ENCODE assay signal across 23 mouse cellular contexts in genomic region chr4:95788867-95789266, GRCm38 (mm10).
DNase-seq lines count a peak whose midpoint lies in the region; ATAC-seq and TF ChIP-seq lines count a peak whose summit lies in the region.
"Had no signal": no experiment of that assay in that cellular context is flagged by ENCODE, and none has a peak within 500 bp of the region (broad histone marks: within the 10 kb centered on the region; RNA-seq: fewer than 3 reads in every experiment).

No protein-coding gene starts in this region.

- H3K9ac ChIP-seq in intestine, embryonic 14.5 days (ENCODE audit: low read length), result no peak overlapping the region
- H3K9ac ChIP-seq in intestine, postnatal 0 days (ENCODE audit: low read depth, low read length), result no peak overlapping the region
- no peak overlapping the region for H3K9ac ChIP-seq in limb, embryonic 14.5 days (ENCODE audit: low read depth, low read length, severe bottlenecking)
- no peak overlapping the region for H3K9ac ChIP-seq in embryonic facial prominence, embryonic 13.5 days
- no peak overlapping the region for H3K9ac ChIP-seq in stomach, embryonic 16.5 days (ENCODE audit: low read length)
- H3K9ac ChIP-seq: heart, embryonic 13.5 days; hindbrain, embryonic 15.5 days; limb, embryonic 12.5 days; liver, embryonic 13.5 days; lung, embryonic 15.5 days had no signal

- H3K4me1 ChIP-seq in intestine, embryonic 14.5 days (replicated peaks; ENCODE audit: control insufficient read depth, insufficient read depth, low read length), result peaks cover 26% of the 10 kb centered on the region
- H3K4me1 ChIP-seq in intestine, postnatal 0 days (replicated peaks; ENCODE audit: control insufficient read depth, insufficient read depth, low read length), result no peaks in the 10 kb centered on the region
- H3K4me1 ChIP-seq in limb, embryonic 14.5 days (ENCODE audit: control insufficient read depth, insufficient read depth, low read length), result peaks cover 7% of the 10 kb centered on the region
- peaks cover 28% of the 10 kb centered on the region for H3K4me1 ChIP-seq in limb, embryonic 10.5 days
- H3K4me1 ChIP-seq in embryonic facial prominence, embryonic 13.5 days, result peaks cover 24% of the 10 kb centered on the region
- H3K4me1 ChIP-seq in stomach, embryonic 16.5 days (ENCODE audit: control insufficient read depth, insufficient read depth, low read length), result peaks cover 16% of the 10 kb centered on the region
- H3K4me1 ChIP-seq: hindbrain, embryonic 15.5 days had no signal

- DNase-seq in intestine, embryonic 14.5 days (ENCODE audit: low spot score), result no peak
- DNase-seq in limb, embryonic 14.5 days (ENCODE audit: low spot score), result peak; percentile 33
- DNase-seq in limb, embryonic 10.5 days (ENCODE audit: low spot score), result no peak
- no peak for DNase-seq in ovary, postnatal 10 days (ENCODE audit: low spot score)
- DNase-seq: adrenal gland, postnatal 36 days; B cell, adult 2 months; cerebellum, adult 11-12 months; cerebellum, postnatal 25 days; gastrocnemius, postnatal 10 days; heart, adult 18-20 months; kidney, postnatal 36 days; liver, embryonic 13.5 days; right cerebral cortex, postnatal 4 days; thymus, adult 18-20 months had no signal

- no peaks in the 10 kb centered on the region for H3K9me3 ChIP-seq in intestine, embryonic 14.5 days (ENCODE audit: control insufficient read depth, low read length)
- no peaks in the 10 kb centered on the region for H3K9me3 ChIP-seq in intestine, postnatal 0 days (ENCODE audit: control insufficient read depth)
- H3K9me3 ChIP-seq in limb, embryonic 14.5 days (ENCODE audit: control insufficient read depth, low read length), result no peaks in the 10 kb centered on the region
- no peaks in the 10 kb centered on the region for H3K9me3 ChIP-seq in limb, embryonic 10.5 days (replicated peaks)
- H3K9me3 ChIP-seq in embryonic facial prominence, embryonic 13.5 days, result no peaks in the 10 kb centered on the region
- no peaks in the 10 kb centered on the region for H3K9me3 ChIP-seq in stomach, embryonic 16.5 days (replicated peaks; ENCODE audit: control insufficient read depth, low read length)
- H3K9me3 ChIP-seq: heart, embryonic 13.5 days; hindbrain, embryonic 15.5 days; limb, embryonic 12.5 days; liver, embryonic 13.5 days; lung, embryonic 15.5 days; midbrain, embryonic 10.5 days had no signal

- no peak overlapping the region for H3K4me2 ChIP-seq in intestine, embryonic 14.5 days (ENCODE audit: low read length)
- no peak overlapping the region for H3K4me2 ChIP-seq in intestine, postnatal 0 days (replicated peaks; ENCODE audit: low read depth)
- H3K4me2 ChIP-seq in limb, embryonic 14.5 days (replicated peaks; ENCODE audit: low read depth, low read length, severe bottlenecking), result no peak overlapping the region
- H3K4me2 ChIP-seq in embryonic facial prominence, embryonic 13.5 days, result no peak overlapping the region
- no peak overlapping the region for H3K4me2 ChIP-seq in stomach, embryonic 16.5 days (ENCODE audit: low read depth, low read length)
- H3K4me2 ChIP-seq: heart, embryonic 13.5 days; hindbrain, embryonic 15.5 days; limb, embryonic 12.5 days; liver, embryonic 13.5 days; lung, embryonic 15.5 days had no signal

- H3K36me3 ChIP-seq in intestine, embryonic 14.5 days (ENCODE audit: control insufficient read depth, insufficient read depth, low read length), result no peaks in the 10 kb centered on the region
- H3K36me3 ChIP-seq in intestine, postnatal 0 days (ENCODE audit: control insufficient read depth, insufficient read depth), result no peaks in the 10 kb centered on the region
- H3K36me3 ChIP-seq in limb, embryonic 14.5 days (ENCODE audit: control insufficient read depth, insufficient read depth, low read length), result no peaks in the 10 kb centered on the region
- no peaks in the 10 kb centered on the region for H3K36me3 ChIP-seq in limb, embryonic 10.5 days
- H3K36me3 ChIP-seq in embryonic facial prominence, embryonic 13.5 days, result no peaks in the 10 kb centered on the region
- H3K36me3 ChIP-seq in stomach, embryonic 16.5 days (ENCODE audit: control insufficient read depth, insufficient read depth, low read length), result no peaks in the 10 kb centered on the region
- H3K36me3 ChIP-seq: heart, embryonic 13.5 days; hindbrain, embryonic 15.5 days; limb, embryonic 12.5 days; liver, embryonic 13.5 days; lung, embryonic 15.5 days; midbrain, embryonic 10.5 days had no signal

- TF ChIP-seq CTCF in intestine, postnatal 0 days (IDR thresholded peaks at IDR 0.05; ENCODE audit: low read depth), result no peak

- peak; percentile 40; the same call in 1 of the 2 replicates for ATAC-seq in intestine, embryonic 14.5 days (replicated peaks; ENCODE audit: low FRiP score, low TSS enrichment, low read depth)
- no peak for ATAC-seq in intestine, postnatal 0 days
- ATAC-seq in limb, embryonic 14.5 days (ENCODE audit: low FRiP score, low read depth), result no peak
- no peak for ATAC-seq in embryonic facial prominence, embryonic 13.5 days (ENCODE audit: insufficient number of reproducible peaks, insufficient read depth, low FRiP score, low TSS enrichment, low read depth)
- ATAC-seq in stomach, embryonic 16.5 days (ENCODE audit: insufficient read depth, low FRiP score), result peak; percentile 79; the same call in 1 of the 2 replicates

- TF ChIP-seq POLR2A in limb, embryonic 14.5 days (IDR thresholded peaks at IDR 0.05; ENCODE audit: borderline replicate concordance, extremely low read depth, insufficient read depth, insufficient read length), result no peak

- no peak overlapping the region for H3K4me3 ChIP-seq in intestine, embryonic 14.5 days (ENCODE audit: low read depth, low read length)
- H3K4me3 ChIP-seq in intestine, postnatal 0 days (ENCODE audit: low read depth, low read length), result no peak overlapping the region
- no peak overlapping the region for H3K4me3 ChIP-seq in limb, embryonic 14.5 days (replicated peaks; ENCODE audit: low read length)
- no peak overlapping the region for H3K4me3 ChIP-seq in limb, embryonic 10.5 days
- H3K4me3 ChIP-seq in embryonic facial prominence, embryonic 13.5 days, result no peak overlapping the region
- no peak overlapping the region for H3K4me3 ChIP-seq in stomach, embryonic 16.5 days (replicated peaks; ENCODE audit: low read length)
- H3K4me3 ChIP-seq: heart, embryonic 13.5 days; hindbrain, embryonic 15.5 days; limb, embryonic 12.5 days; liver, embryonic 13.5 days; lung, embryonic 15.5 days; midbrain, embryonic 10.5 days had no signal

- no peaks in the 10 kb centered on the region for H3K27me3 ChIP-seq in intestine, embryonic 14.5 days (replicated peaks; ENCODE audit: control insufficient read depth, insufficient read depth, low read length)
- no peaks in the 10 kb centered on the region for H3K27me3 ChIP-seq in intestine, postnatal 0 days (replicated peaks; ENCODE audit: control insufficient read depth, insufficient read depth, low read length)
- no peaks in the 10 kb centered on the region for H3K27me3 ChIP-seq in limb, embryonic 14.5 days (ENCODE audit: control insufficient read depth, insufficient read depth, low read length)
- H3K27me3 ChIP-seq in limb, embryonic 10.5 days (ENCODE audit: low read depth, poor library complexity, severe bottlenecking), result no peaks in the 10 kb centered on the region
- 0 out of 2 replicates have a peak, but pooled peaks cover 4% of the 10 kb centered on the region for H3K27me3 ChIP-seq in embryonic facial prominence, embryonic 13.5 days
- no peaks in the 10 kb centered on the region for H3K27me3 ChIP-seq in stomach, embryonic 16.5 days (ENCODE audit: control insufficient read depth, insufficient read depth, low read length)
- H3K27me3 ChIP-seq: heart, embryonic 13.5 days; hindbrain, embryonic 15.5 days; limb, embryonic 12.5 days; liver, embryonic 13.5 days; lung, embryonic 15.5 days had no signal

- WGBS in intestine, embryonic 14.5 days, result 28% methylated on average over 2 of the region's 2 CpGs
- WGBS in intestine, postnatal 0 days, result 66% methylated on average over 2 of the region's 2 CpGs
- WGBS in limb, embryonic 14.5 days, result 48% methylated on average over 2 of the region's 2 CpGs
- 27% methylated on average over 2 of the region's 2 CpGs for WGBS in limb, embryonic 10.5 days
- WGBS in embryonic facial prominence, embryonic 13.5 days, result 34% methylated on average over 2 of the region's 2 CpGs
- WGBS in stomach, embryonic 16.5 days, result 40% methylated on average over 2 of the region's 2 CpGs

- peak overlapping the region; percentile 80 for H3K27ac ChIP-seq in intestine, embryonic 14.5 days (ENCODE audit: low read depth)
- no peak overlapping the region for H3K27ac ChIP-seq in intestine, postnatal 0 days (ENCODE audit: low read depth, low read length)
- H3K27ac ChIP-seq in limb, embryonic 14.5 days (replicated peaks; ENCODE audit: low read depth, low read length), result no peak overlapping the region
- no peak overlapping the region for H3K27ac ChIP-seq in limb, embryonic 10.5 days
- peak overlapping the region; percentile 58; the same call in 1 of the 2 replicates for H3K27ac ChIP-seq in embryonic facial prominence, embryonic 13.5 days
- H3K27ac ChIP-seq in stomach, embryonic 16.5 days (ENCODE audit: low read length), result peak overlapping the region; percentile 80
- H3K27ac ChIP-seq: heart, embryonic 13.5 days; hindbrain, embryonic 15.5 days; limb, embryonic 12.5 days; liver, embryonic 13.5 days; lung, embryonic 15.5 days; macrophage; midbrain, embryonic 10.5 days had no signal

Comparison
In these comparisons a context has a peak if more than half of its experiments do, and no peak if none do; other contexts are left out.
1. ATAC-seq: peak in intestine, embryonic 14.5 days (single experiment) and stomach, embryonic 16.5 days (single experiment); none in intestine, postnatal 0 days (single experiment), limb, embryonic 14.5 days (single experiment) and embryonic facial prominence, embryonic 13.5 days (single experiment).
2. H3K27ac ChIP-seq: peak in intestine, embryonic 14.5 days (single experiment), embryonic facial prominence, embryonic 13.5 days (single experiment) and stomach, embryonic 16.5 days (single experiment); none in intestine, postnatal 0 days (single experiment), limb, embryonic 14.5 days (single experiment) and limb, embryonic 10.5 days (single experiment).